Mouse (Mus musculus) kidney, postnatal 0 days (tissue): ENCODE data around the gene Bola3. TPM values are rescaled to one million over a fixed set of nuclear protein-coding genes. Genes with fewer than 3 reads are reported as not detected.

Source experiments
- ATAC-seq: fragments of 200-750 bp; cut with Nextera tagmentation; replicated peaks from 2 replicates; pipeline ENCODE4 v1.8.0; 2017; ENCODE audit warnings: low read depth, moderate number of reproducible peaks, moderate TSS enrichment, moderate library complexity; ENCODE audit not compliant: low FRiP score
- DNase-seq: peaks from one replicate; pipeline ENCODE4 v3.0.0-alpha.2; 2016; ENCODE audit warnings: low spot score
- H3K27ac ChIP-seq: fragments of 300-500 bp; sonication (generic); 2 replicates; pipeline ENCODE4 v1.5.1; 2014; ENCODE audit warnings: mild to moderate bottlenecking
- H3K27me3 ChIP-seq: fragments of 300-500 bp; sonication (generic); 2 replicates; pipeline ENCODE4 v1.6.1; 2014; ENCODE audit warnings: low read length, mixed read lengths; ENCODE audit not compliant: insufficient read depth
- H3K36me3 ChIP-seq: fragments of 300-500 bp; sonication (generic); 2 replicates; pipeline ENCODE4 v1.6.1; 2014; ENCODE audit warnings: low read length, mixed read lengths; ENCODE audit not compliant: insufficient read depth
- H3K4me1 ChIP-seq: fragments of 300-500 bp; sonication (generic); replicated peaks from 2 replicates; pipeline ENCODE4 v1.6.1; 2014; ENCODE audit warnings: antibody characterized with exemption, low read length, mixed read lengths; ENCODE audit not compliant: insufficient read depth
- H3K4me2 ChIP-seq: fragments of 300-500 bp; sonication (generic); 2 replicates; pipeline ENCODE4 v1.6.1; 2014; ENCODE audit warnings: mild to moderate bottlenecking, low read length, moderate library complexity, mixed read lengths
- H3K4me3 ChIP-seq: fragments of 300-500 bp; sonication (generic); replicated peaks from 2 replicates; pipeline ENCODE4 v1.5.1; 2014; ENCODE audit warnings: low read depth, low read length
- H3K9ac ChIP-seq: fragments of 300-500 bp; sonication (generic); 2 replicates; pipeline ENCODE4 v1.6.1; 2014; ENCODE audit warnings: low read depth, low read length
- H3K9me3 ChIP-seq: fragments of 300-500 bp; sonication (generic); replicated peaks from 2 replicates; pipeline ENCODE4 v1.6.1; 2016; ENCODE audit warnings: low read length, inconsistent platforms, mixed read lengths
- CTCF ChIP-seq: IDR thresholded peaks from 2 replicates; pipeline ENCODE4 v1.5.1; 2016; ENCODE audit warnings: antibody characterized with exemption, low read depth, mild to moderate bottlenecking, moderate library complexity
- WGBS: fragments of 180-500 bp; shearing (Covaris S2); extraction: QIAGEN DNeasy Blood & Tissue Kit; methylation state at CpG from one replicate; pipeline ENCODE4 v1.1.7; 2014; 5-methylcytosine and 5-hydroxymethylcytosine counted together
- polyA plus RNA-seq: library from polyadenylated mRNA; unstranded; fragments of >200 nt; fragmentation: Nextera tagmentation; extraction: Ambion mirVana; gene quantifications from 2 replicates; pipeline ENCODE4 v1.2.1, GENCODE M21; 2015

Bola3 gene
- polyA plus RNA-seq, 1 experiment from 2014 or later: 242 TPM

GRCm38 (mm10) chr6:83322794-83323193, 26.2 kb upstream of the Bola3 start:
- Histone ChIP-seq H3K4me3 (no peak overlapping the region), H3K36me3 (no peaks in the 10 kb centered on the region), H3K27ac (no peak overlapping the region), H3K9ac (no peak overlapping the region), H3K4me2 (no peak overlapping the region), H3K27me3 (no peaks in the 10 kb centered on the region), H3K9me3 (no peaks in the 10 kb centered on the region), H3K4me1 (peaks cover 8% of the 10 kb centered on the region; the same call in 1 of the 2 replicates)
- DNase-seq: no peak
- 69% methylated on average over 2 of the region's 2 CpGs for WGBS
- ATAC-seq: no peak
- TF ChIP-seq CTCF: no peak

GRCm38 (mm10) chr6:83323652-83324419, 25.1 kb upstream of the Bola3 start:
- no peak for DNase-seq
- ATAC-seq: no peak
- Histone ChIP-seq H3K9ac (no peak overlapping the region), H3K27me3 (no peaks in the 10 kb centered on the region), H3K36me3 (no peaks in the 10 kb centered on the region), H3K4me2 (no peak overlapping the region), H3K4me3 (no peak overlapping the region), H3K9me3 (no peaks in the 10 kb centered on the region), H3K4me1 (peaks cover 8% of the 10 kb centered on the region; the same call in 1 of the 2 replicates), H3K27ac (no peak overlapping the region)
- 71% methylated on average over 8 of the region's 8 CpGs for WGBS
- no peak for TF ChIP-seq CTCF

- H3K27ac ChIP-seq: peak within 1 kb of the TSS; percentile 95
- H3K9me3 ChIP-seq: no peaks in the 10 kb centered on the region
- H3K9ac ChIP-seq: peak within 1 kb of the TSS; percentile 90
- peak within 1 kb of the TSS; percentile 88 for H3K4me3 ChIP-seq
- under 1% methylated on average over 65 of the region's 65 CpGs for WGBS
- DNase-seq: peak; percentile 99
- H3K4me2 ChIP-seq: peak within 1 kb of the TSS; percentile 57
- no peaks in the 10 kb centered on the region for H3K27me3 ChIP-seq
- peak; percentile 98 for ATAC-seq
- H3K36me3 ChIP-seq: peaks cover 14% of the 10 kb centered on the region
- peaks cover 8% of the 10 kb centered on the region; the same call in 1 of the 2 replicates for H3K4me1 ChIP-seq
- no peak; the same call in 1 of the 2 replicates for TF ChIP-seq CTCF
Measured at GRCm38 (mm10) chr6:83325525-83326393, 23.2 kb upstream of the Bola3 start, which contains the start of the genes Mthfd2 and Mob1a. Mthfd2 (minus strand) TSS chr6:83325908. Mob1a (plus strand) TSS chr6:83326016.

- H3K27me3 ChIP-seq: no peaks in the 10 kb centered on the region
- whole genome bisulfite sequencing: 4% methylated on average over 6 of the region's 6 CpGs
- DNase-seq: no peak
- peak overlapping the region; percentile 88 for H3K4me3 ChIP-seq
- no peaks in the 10 kb centered on the region for H3K9me3 ChIP-seq
- H3K4me1 ChIP-seq: peaks cover 8% of the 10 kb centered on the region; the same call in 1 of the 2 replicates
- H3K27ac ChIP-seq: peak overlapping the region; percentile 95
- H3K36me3 ChIP-seq: peaks cover 18% of the 10 kb centered on the region
- peak overlapping the region; percentile 57 for H3K4me2 ChIP-seq
- H3K9ac ChIP-seq: peak overlapping the region; percentile 90
- TF ChIP-seq CTCF: no peak
- no peak for ATAC-seq
Measured at GRCm38 (mm10) chr6:83326394-83326736, 22.6 kb upstream of the Bola3 start.

GRCm38 (mm10) chr6:83326761-83327160, 22.2 kb upstream of the Bola3 start:
- H3K27me3 ChIP-seq: no peaks in the 10 kb centered on the region
- no peak for TF ChIP-seq CTCF
- H3K9ac ChIP-seq: no peak overlapping the region; the same call in none of the 2 replicates
- H3K4me1 ChIP-seq: peaks cover 8% of the 10 kb centered on the region; the same call in 1 of the 2 replicates
- H3K36me3 ChIP-seq: peaks cover 20% of the 10 kb centered on the region
- no peaks in the 10 kb centered on the region for H3K9me3 ChIP-seq
- DNase-seq (no peak), ATAC-seq (no peak)
- peak overlapping the region; percentile 57 for H3K4me2 ChIP-seq
- no peak overlapping the region for H3K27ac ChIP-seq
- WGBS: 53% methylated on average over 6 of the region's 6 CpGs
- peak overlapping the region; percentile 88 for H3K4me3 ChIP-seq

- peaks cover 26% of the 10 kb centered on the region for H3K36me3 ChIP-seq
- no peak overlapping the region for H3K4me3 ChIP-seq
- no peak overlapping the region for H3K9ac ChIP-seq
- H3K4me2 ChIP-seq: no peak overlapping the region
- DNase-seq (no peak), ATAC-seq (no peak)
- H3K27me3 ChIP-seq: no peaks in the 10 kb centered on the region
- no peaks in the 10 kb centered on the region for H3K9me3 ChIP-seq
- peaks cover 8% of the 10 kb centered on the region; the same call in 1 of the 2 replicates for H3K4me1 ChIP-seq
- 88% methylated on average over 3 of the region's 3 CpGs for WGBS
- TF ChIP-seq CTCF: peak; percentile 31
- no peak overlapping the region for H3K27ac ChIP-seq
Measured at GRCm38 (mm10) chr6:83327591-83328190, 21.3 kb upstream of the Bola3 start.
